Mouse (Mus musculus) hindbrain, embryonic 15.5 days (tissue): ENCODE data around the gene Tnrc6a. TPM values are rescaled to one million over a fixed set of nuclear protein-coding genes. Genes with fewer than 3 reads are reported as not detected.

Experiments
- ATAC-seq: fragments of 200-750 bp; cut with Nextera tagmentation; 2 replicates; pipeline ENCODE4 v1.8.0; 2017; ENCODE audit warnings: low read depth, moderate number of reproducible peaks, moderate TSS enrichment; ENCODE audit not compliant: low FRiP score
- H3K27ac ChIP-seq: fragments of 300-500 bp; sonication (generic); replicated peaks from 2 replicates; pipeline ENCODE4 v1.5.1; 2015; ENCODE audit warnings: mild to moderate bottlenecking, inconsistent platforms
- H3K27me3 ChIP-seq: fragments of 300-500 bp; sonication (generic); 2 replicates; pipeline ENCODE4 v1.6.1; 2015; ENCODE audit warnings: control low read depth, inconsistent platforms
- H3K36me3 ChIP-seq: fragments of 300-500 bp; sonication (generic); 2 replicates; pipeline ENCODE4 v1.6.1; 2015; ENCODE audit warnings: control low read depth, inconsistent platforms
- H3K4me1 ChIP-seq: fragments of 300-500 bp; sonication (generic); replicated peaks from 2 replicates; pipeline ENCODE4 v1.6.1; 2015; ENCODE audit warnings: control low read depth, inconsistent platforms
- H3K4me2 ChIP-seq: fragments of 300-500 bp; sonication (generic); 2 replicates; pipeline ENCODE4 v1.6.1; 2015; ENCODE audit warnings: moderate library complexity, mild to moderate bottlenecking, inconsistent platforms
- H3K4me3 ChIP-seq: fragments of 300-500 bp; sonication (generic); 2 replicates; pipeline ENCODE4 v1.5.1; 2015; ENCODE audit warnings: mild to moderate bottlenecking, inconsistent platforms
- H3K9ac ChIP-seq: fragments of 300-500 bp; sonication (generic); 2 replicates; pipeline ENCODE4 v1.6.1; 2015; ENCODE audit warnings: inconsistent platforms
- H3K9me3 ChIP-seq: fragments of 300-500 bp; sonication (generic); 2 replicates; pipeline ENCODE4 v1.6.1; 2016; ENCODE audit warnings: control low read depth, inconsistent platforms
- WGBS: fragments of 180-500 bp; shearing (Covaris S2); methylation state at CpG from one replicate; pipeline ENCODE4 v1.1.7; 2015; 5-methylcytosine and 5-hydroxymethylcytosine counted together
- polyA plus RNA-seq: library from polyadenylated mRNA; unstranded; fragments of >200 nt; fragmentation: Nextera tagmentation; extraction: Ambion mirVana; gene quantifications from 2 replicates; pipeline ENCODE4 v1.2.1, GENCODE M21; 2015

Tnrc6a gene
- polyA plus RNA-seq, 1 experiment from 2014 or later, result 47.4 TPM

DNA sequence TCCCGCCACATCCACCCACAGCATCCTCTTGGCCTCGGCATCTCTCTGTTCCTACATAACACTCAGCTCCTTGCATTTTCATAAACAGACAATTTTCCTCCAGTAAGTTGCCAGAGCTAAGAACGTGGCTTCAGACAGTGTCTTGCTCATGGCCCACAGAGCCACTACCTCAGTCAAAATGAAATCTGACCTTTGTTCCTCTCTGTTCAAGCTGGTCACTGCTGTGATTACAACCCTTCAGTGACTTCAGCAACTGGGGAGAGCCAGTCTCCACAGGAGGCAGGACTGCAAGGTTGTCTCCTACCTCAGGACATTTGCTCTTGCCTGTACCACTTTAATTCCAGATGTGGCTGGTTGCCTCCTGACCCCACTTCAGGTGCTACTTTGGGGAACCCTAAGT is 75.5 kb downstream of the Tnrc6a start:
- no peak for ATAC-seq
- peaks cover 6% of the 10 kb centered on the region for H3K36me3 ChIP-seq
- H3K9ac ChIP-seq, result no peak overlapping the region
- no peaks in the 10 kb centered on the region for H3K9me3 ChIP-seq
- no peaks in the 10 kb centered on the region for H3K4me1 ChIP-seq
- H3K27me3 ChIP-seq, result no peaks in the 10 kb centered on the region
- no peak overlapping the region for H3K4me3 ChIP-seq
- WGBS, result 85% methylated on average over 3 of the region's 3 CpGs
- H3K4me2 ChIP-seq, result no peak overlapping the region
- H3K27ac ChIP-seq, result no peak overlapping the region

GRCm38 (mm10) chr7:123199656-123200206 is 76.0 kb downstream of the Tnrc6a start:
- H3K27me3 ChIP-seq, result no peaks in the 10 kb centered on the region
- no peak overlapping the region for H3K9ac ChIP-seq
- WGBS, result 93% methylated on average over 15 of the region's 15 CpGs
- no peak overlapping the region for H3K4me3 ChIP-seq
- ATAC-seq, result no peak
- H3K27ac ChIP-seq, result no peak overlapping the region
- no peaks in the 10 kb centered on the region for H3K9me3 ChIP-seq
- no peaks in the 10 kb centered on the region for H3K4me1 ChIP-seq
- peaks cover 2% of the 10 kb centered on the region; the same call in 1 of the 2 replicates for H3K36me3 ChIP-seq
- no peak overlapping the region for H3K4me2 ChIP-seq

DNA sequence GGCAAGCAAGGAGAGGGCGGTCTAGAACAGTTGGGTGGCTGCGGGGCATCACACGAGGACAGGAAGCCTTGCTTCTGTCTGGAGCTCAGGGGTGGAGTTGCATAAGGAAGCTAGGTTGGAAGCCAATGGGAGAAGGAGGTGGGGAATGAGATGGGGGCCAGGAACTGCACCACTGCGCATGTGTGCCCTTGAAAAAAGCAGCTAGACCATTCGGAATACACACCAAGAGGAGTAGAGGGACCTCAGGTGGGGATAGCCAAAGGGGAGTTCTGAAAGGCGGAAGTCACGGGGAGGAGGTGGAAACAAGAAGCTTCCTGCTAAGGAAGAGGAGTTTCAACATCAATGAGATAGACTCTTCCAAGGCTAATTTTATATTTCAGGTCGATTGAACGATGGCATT is 77.0 kb downstream of the Tnrc6a start:
- Histone ChIP-seq H3K9ac (no peak overlapping the region), H3K4me3 (no peak overlapping the region), H3K27me3 (no peaks in the 10 kb centered on the region), H3K27ac (no peak overlapping the region), H3K4me2 (no peak overlapping the region), H3K36me3 (no peaks in the 10 kb centered on the region; the same call in 1 of the 2 replicates), H3K9me3 (no peaks in the 10 kb centered on the region), H3K4me1 (no peaks in the 10 kb centered on the region)
- WGBS, result 83% methylated on average over 9 of the region's 9 CpGs
- ATAC-seq, result no peak

GRCm38 (mm10) chr7:123205261-123205660 is 81.6 kb downstream of the Tnrc6a start:
- Histone ChIP-seq H3K27ac (no peak overlapping the region), H3K27me3 (no peaks in the 10 kb centered on the region), H3K9me3 (no peaks in the 10 kb centered on the region), H3K9ac (no peak overlapping the region), H3K4me1 (no peaks in the 10 kb centered on the region), H3K4me3 (no peak overlapping the region), H3K36me3 (no peaks in the 10 kb centered on the region), H3K4me2 (no peak overlapping the region)
- 34% methylated on average over 14 of the region's 14 CpGs for whole genome bisulfite sequencing
- ATAC-seq, result no peak

DNA sequence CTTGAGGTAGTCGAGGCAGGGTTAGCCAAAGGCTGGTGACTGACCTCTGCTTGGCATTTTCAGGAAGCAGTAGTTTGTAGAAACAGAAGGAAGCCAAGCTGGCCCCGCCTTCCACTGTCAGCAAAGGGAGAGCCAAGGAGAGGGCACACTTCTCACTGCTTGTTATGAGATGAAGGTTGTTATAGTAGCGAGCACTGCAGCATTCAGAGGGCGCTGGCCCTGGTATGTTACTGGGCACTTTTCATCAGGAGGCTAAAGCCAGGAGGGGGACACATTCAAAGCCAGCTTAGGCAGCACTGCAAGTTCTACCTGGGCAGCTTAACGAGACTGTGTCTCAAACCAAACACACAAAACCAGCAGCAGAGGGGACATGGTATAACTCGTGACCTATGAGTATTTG is 83.9 kb downstream of the Tnrc6a start:
- Histone ChIP-seq H3K9ac (no peak overlapping the region), H3K36me3 (no peaks in the 10 kb centered on the region), H3K27me3 (no peaks in the 10 kb centered on the region), H3K4me2 (no peak overlapping the region), H3K4me1 (no peaks in the 10 kb centered on the region), H3K9me3 (no peaks in the 10 kb centered on the region), H3K27ac (no peak overlapping the region), H3K4me3 (no peak overlapping the region)
- 85% methylated on average over 6 of the region's 6 CpGs for WGBS
- ATAC-seq, result no peak

GRCm38 (mm10) chr7:123209864-123210263 is 86.2 kb downstream of the Tnrc6a start:
- H3K4me3 ChIP-seq, result no peak overlapping the region
- no peaks in the 10 kb centered on the region for H3K36me3 ChIP-seq
- H3K9ac ChIP-seq, result no peak overlapping the region
- no peaks in the 10 kb centered on the region for H3K27me3 ChIP-seq
- no peak overlapping the region for H3K27ac ChIP-seq
- WGBS, result 77% methylated on average over 9 of the region's 9 CpGs
- peaks cover 8% of the 10 kb centered on the region for H3K4me1 ChIP-seq
- no peak overlapping the region for H3K4me2 ChIP-seq
- no peak for ATAC-seq
- no peaks in the 10 kb centered on the region for H3K9me3 ChIP-seq

DNA sequence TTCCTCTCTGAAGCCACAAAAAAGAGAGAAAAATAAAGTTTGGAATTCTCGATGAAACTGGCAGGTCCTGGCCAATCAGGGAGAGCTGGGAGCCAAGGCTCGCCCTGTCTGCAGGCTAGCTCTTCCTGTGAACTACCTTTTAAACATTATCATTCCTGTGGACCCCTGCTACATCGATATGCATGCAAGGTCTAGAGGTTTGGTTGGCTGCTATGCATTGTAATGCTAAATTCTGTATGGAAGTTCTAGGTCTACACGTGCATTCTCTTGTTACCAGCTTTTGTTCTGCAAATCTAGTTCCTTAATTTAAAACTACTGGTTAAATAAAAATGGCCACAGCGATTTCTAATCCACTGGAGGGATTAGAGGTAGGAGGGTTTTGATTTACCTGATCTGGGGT is 87.8 kb downstream of the Tnrc6a start:
- Histone ChIP-seq H3K4me2 (no peak overlapping the region), H3K9me3 (no peaks in the 10 kb centered on the region), H3K36me3 (no peaks in the 10 kb centered on the region), H3K4me1 (peaks cover 8% of the 10 kb centered on the region), H3K27ac (no peak overlapping the region), H3K27me3 (no peaks in the 10 kb centered on the region), H3K4me3 (no peak overlapping the region), H3K9ac (no peak overlapping the region)
- WGBS, result 52% methylated on average over 5 of the region's 5 CpGs
- no peak for ATAC-seq

GRCm38 (mm10) chr7:123212316-123212715 is 88.6 kb downstream of the Tnrc6a start:
- WGBS, result 83% methylated on average over 5 of the region's 5 CpGs
- H3K27me3 ChIP-seq, result no peaks in the 10 kb centered on the region
- no peak overlapping the region for H3K4me3 ChIP-seq
- no peak overlapping the region for H3K9ac ChIP-seq
- no peak overlapping the region for H3K27ac ChIP-seq
- no peaks in the 10 kb centered on the region for H3K9me3 ChIP-seq
- no peaks in the 10 kb centered on the region for H3K36me3 ChIP-seq
- no peak for ATAC-seq
- H3K4me2 ChIP-seq, result no peak overlapping the region
- H3K4me1 ChIP-seq, result peaks cover 8% of the 10 kb centered on the region

GRCm38 (mm10) chr7:123214365-123215075 is 90.8 kb downstream of the Tnrc6a start, which contains the start of gene Slc5a11:
Gene Slc5a11, plus strand, starts transcription at chr7:123214780.
- H3K4me2 ChIP-seq, result no peak within 1 kb of the TSS
- no peak; the same call in 1 of the 2 replicates for ATAC-seq
- H3K4me1 ChIP-seq, result peaks cover 12% of the 10 kb centered on the region
- WGBS, result 39% methylated on average over 8 of the region's 8 CpGs
- H3K27me3 ChIP-seq, result no peaks in the 10 kb centered on the region
- H3K9ac ChIP-seq, result no peak within 1 kb of the TSS
- H3K4me3 ChIP-seq, result no peak within 1 kb of the TSS
- H3K27ac ChIP-seq, result no peak within 1 kb of the TSS
- H3K36me3 ChIP-seq, result no peaks in the 10 kb centered on the region
- H3K9me3 ChIP-seq, result no peaks in the 10 kb centered on the region

- H3K9me3 ChIP-seq, result no peaks in the 10 kb centered on the region
- no peaks in the 10 kb centered on the region for H3K27me3 ChIP-seq
- H3K4me2 ChIP-seq, result no peak overlapping the region
- no peak overlapping the region for H3K9ac ChIP-seq
- H3K4me1 ChIP-seq, result peaks cover 12% of the 10 kb centered on the region
- no peak overlapping the region for H3K4me3 ChIP-seq
- H3K27ac ChIP-seq, result no peak overlapping the region
- H3K36me3 ChIP-seq, result no peaks in the 10 kb centered on the region
- no peak for ATAC-seq
- 77% methylated on average over 2 of the region's 2 CpGs for WGBS
Observed at GRCm38 (mm10) chr7:123215138-123215537, 91.5 kb downstream of the Tnrc6a start.

DNA sequence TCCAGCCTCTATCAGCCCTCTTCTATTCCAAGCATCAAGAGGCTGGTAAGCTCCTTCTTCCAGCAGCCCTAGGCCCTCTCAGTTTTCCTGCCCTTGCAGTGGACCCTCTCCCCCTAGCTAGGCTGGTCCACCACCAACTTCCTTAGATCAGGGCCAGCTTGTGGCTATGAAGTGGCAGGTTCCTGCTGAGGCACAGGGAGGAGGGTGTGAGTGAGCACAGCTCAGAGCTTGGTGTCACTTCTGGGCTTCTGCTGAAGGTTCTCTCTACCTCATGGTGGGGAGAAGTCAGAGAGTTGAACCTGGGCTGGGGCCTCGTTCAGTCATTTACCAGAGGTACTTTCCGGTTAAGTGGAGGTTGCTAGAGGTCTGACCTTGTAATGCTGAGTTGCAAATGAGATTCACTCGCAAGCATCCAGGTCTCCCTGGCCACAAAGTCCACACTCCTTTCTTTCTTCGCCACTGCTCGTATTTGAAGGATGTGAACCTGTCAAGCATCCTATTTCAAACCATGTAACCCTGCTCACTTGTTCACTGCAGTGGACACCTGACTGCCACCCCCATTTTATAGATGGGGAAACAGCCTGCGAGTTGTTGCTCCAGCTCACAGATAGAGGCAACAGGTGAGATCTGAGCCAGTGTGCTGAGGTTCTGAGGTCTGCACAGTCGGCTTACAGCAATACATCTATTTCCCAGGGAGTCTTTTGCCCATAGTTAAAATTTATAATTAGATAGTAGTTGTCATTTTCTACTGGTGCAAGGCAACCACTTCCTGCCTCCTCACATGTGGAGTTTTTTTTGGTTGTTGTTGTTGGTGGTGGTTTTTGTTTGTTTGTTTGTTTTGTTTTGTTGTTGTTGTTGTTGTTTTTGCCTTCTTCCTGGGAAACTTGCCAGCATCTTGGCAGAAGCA is 94.0 kb downstream of the Tnrc6a start:
- Histone ChIP-seq H3K4me2 (no peak overlapping the region), H3K4me3 (no peak overlapping the region), H3K27me3 (no peaks in the 10 kb centered on the region), H3K27ac (no peak overlapping the region), H3K4me1 (peaks cover 12% of the 10 kb centered on the region), H3K36me3 (no peaks in the 10 kb centered on the region), H3K9ac (no peak overlapping the region), H3K9me3 (no peaks in the 10 kb centered on the region)
- 74% methylated on average over 7 of the region's 7 CpGs for WGBS
- ATAC-seq, result no peak

- H3K36me3 ChIP-seq, result no peaks in the 10 kb centered on the region
- peak overlapping the region; percentile 30; the same call in 1 of the 2 replicates for H3K27ac ChIP-seq
- no peak overlapping the region for H3K4me2 ChIP-seq
- no peaks in the 10 kb centered on the region for H3K9me3 ChIP-seq
- no peak overlapping the region for H3K4me3 ChIP-seq
- no peak overlapping the region for H3K9ac ChIP-seq
- peak; percentile 81; the same call in 1 of the 2 replicates for ATAC-seq
- H3K4me1 ChIP-seq, result peaks cover 12% of the 10 kb centered on the region
- WGBS, result 16% methylated on average over 6 of the region's 6 CpGs
- H3K27me3 ChIP-seq, result no peaks in the 10 kb centered on the region
Observed at GRCm38 (mm10) chr7:123218620-123219019, 94.9 kb downstream of the Tnrc6a start.
